Mouse (Mus musculus): ENCODE measurements around the gene Ninj1. TPM values are rescaled to one million over a fixed set of nuclear protein-coding genes. Genes with fewer than 3 reads are reported as not detected.

Ninj1 gene
- total RNA-seq, 4 experiments from 2014 or later, result 111 to 152 (median 131) TPM

- no peak for DNase-seq (ENCODE audit: low spot score)
These were observed 38.3 kb downstream of the Ninj1 start for GRCm38 (mm10) chr13:49225633-49226032.

GRCm38 (mm10) chr13:49233792-49234572, 46.7 kb downstream of the Ninj1 start:
- DNase-seq (ENCODE audit: low spot score), result no peak

- no peak for DNase-seq (ENCODE audit: low spot score)
These were observed 47.4 kb downstream of the Ninj1 start for GRCm38 (mm10) chr13:49234711-49235110.

- DNase-seq (ENCODE audit: low spot score), result no peak
These were observed 50.3 kb downstream of the Ninj1 start for GRCm38 (mm10) chr13:49237617-49238016.

GRCm38 (mm10) chr13:49238737-49239136, 51.5 kb downstream of the Ninj1 start:
- no peak for DNase-seq (ENCODE audit: low spot score)

DNA sequence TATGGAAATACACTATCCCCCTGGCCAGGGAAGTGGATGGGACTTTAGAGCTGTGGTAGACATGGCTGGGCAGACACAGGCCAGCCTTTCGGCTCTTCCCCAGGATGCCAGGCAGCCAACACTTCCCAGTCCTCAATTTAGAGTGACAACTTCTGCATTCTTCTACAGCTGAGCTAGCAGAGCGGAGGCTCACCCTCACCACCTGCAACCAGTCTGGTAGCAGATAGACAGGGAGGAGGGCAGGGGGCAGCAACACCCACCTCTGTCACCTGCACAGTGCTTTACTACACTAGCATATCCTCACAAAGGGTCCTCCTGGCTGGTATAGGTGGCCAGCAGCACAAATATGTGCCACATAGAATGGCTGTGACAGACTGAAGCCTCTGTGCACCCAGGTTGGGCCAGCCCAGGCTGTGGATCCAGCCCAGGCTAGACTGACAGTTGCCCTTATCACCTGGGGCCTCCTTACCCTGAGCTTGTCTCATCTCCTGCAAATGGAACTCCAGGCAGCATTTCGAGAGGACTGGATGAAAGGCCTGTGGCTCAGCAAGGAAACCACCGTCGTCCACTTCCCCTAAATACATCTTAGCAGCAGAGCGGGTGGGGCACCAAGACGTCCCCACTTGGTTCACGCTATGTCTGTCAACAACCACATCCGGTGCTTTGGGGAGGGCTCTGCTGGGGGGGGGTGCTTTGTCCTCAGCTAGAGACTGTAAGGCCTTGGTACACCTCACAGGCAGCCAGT, 55.2 kb downstream of the Ninj1 start:
- peak; percentile 35 for DNase-seq (ENCODE audit: low spot score)

DNA sequence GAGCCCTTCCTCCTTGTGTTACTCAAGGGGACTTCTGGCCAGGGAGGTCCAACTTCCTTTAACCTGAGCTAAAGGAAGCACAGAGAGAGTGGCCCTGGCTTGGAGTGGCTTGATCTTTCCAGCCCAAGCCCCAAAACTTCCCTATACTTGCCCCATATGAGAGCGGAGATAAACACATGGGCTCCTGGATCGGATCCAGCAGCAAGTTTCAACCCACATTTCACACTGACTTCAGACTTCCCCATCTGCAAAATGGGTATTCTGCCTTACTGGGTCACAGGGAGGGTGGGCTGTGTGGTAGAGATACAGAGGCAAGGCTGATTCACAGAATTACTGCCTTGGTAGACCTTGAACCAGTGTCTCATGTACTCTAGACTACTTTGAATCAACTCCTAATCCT, 56.2 kb downstream of the Ninj1 start:
- no peak for DNase-seq (ENCODE audit: low spot score)

- no peak for DNase-seq (ENCODE audit: low spot score)
These were observed 58.0 kb downstream of the Ninj1 start for GRCm38 (mm10) chr13:49245251-49245650.

Other genes with a start within 250 kb of the Ninj1 start
- 100 to 1,000 TPM in 3 of 4 experiments, 10 to 100 TPM in 1; 97.4 to 114 (median 105) TPM for gene Fam120a, start 219.5 kb upstream of the Ninj1 start, total RNA-seq (2022)
- 10 to 100 TPM; 60.5 to 89.6 (median 75.4) TPM for gene Wnk2, start 39.5 kb upstream of the Ninj1 start, total RNA-seq (2022)
- 100 to 1,000 TPM; 132 to 152 (median 141) TPM for gene Card19, start 28.6 kb downstream of the Ninj1 start, total RNA-seq (2022)
- gene Susd3, start 61.2 kb downstream of the Ninj1 start, total RNA-seq (2022), result under 1 TPM; 0.31 to 0.78 (median 0.64) TPM
- gene Fgd3, start 132.8 kb downstream of the Ninj1 start, total RNA-seq (2022), result 1 to 10 TPM; 1.2 to 2.4 (median 1.7) TPM
- gene Bicd2, start 154.1 kb downstream of the Ninj1 start, total RNA-seq (2022), result 10 to 100 TPM; 67.9 to 79.2 (median 73.3) TPM
- 1 to 10 TPM; 5.5 to 7.5 (median 7.1) TPM for gene Ippk, start 233.8 kb downstream of the Ninj1 start, total RNA-seq (2022)